Mouse (Mus musculus) ES-CJ7 (cell line): ENCODE data around the gene Plekha7.

Experiments
- DNase-seq: peaks from one replicate; pipeline ENCODE4 v3.0.0; 2011; ENCODE audit warnings: low read depth, low spot score

Gene Plekha7

GRCm38 (mm10) chr7:116288996-116289395, 19.2 kb downstream of the Plekha7 start:
- DNase-seq, result no peak

GRCm38 (mm10) chr7:116287959-116288358, 20.2 kb downstream of the Plekha7 start:
- no peak for DNase-seq

GRCm38 (mm10) chr7:116286611-116287355, 21.4 kb downstream of the Plekha7 start:
- peak; percentile 81 for DNase-seq

GRCm38 (mm10) chr7:116286173-116286572, 22.0 kb downstream of the Plekha7 start:
- DNase-seq, result no peak

DNA sequence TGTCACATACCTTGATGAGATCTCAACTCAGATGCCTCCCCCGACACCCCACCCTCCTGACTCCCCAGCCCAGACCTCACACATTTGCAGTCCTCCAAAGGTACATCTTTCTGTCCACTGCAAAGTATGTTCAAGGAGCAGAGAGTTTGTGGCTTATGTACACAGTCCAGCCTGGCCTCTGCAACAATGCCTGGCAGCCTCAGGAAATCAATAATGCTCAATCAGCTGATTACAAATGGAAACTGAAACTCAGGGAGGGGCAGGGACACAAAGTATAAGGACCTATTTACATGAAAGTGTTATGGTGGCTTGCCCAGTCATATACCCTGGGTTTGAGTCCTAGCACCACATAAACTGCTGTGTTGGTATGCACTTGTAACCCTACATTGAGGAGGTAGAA, 23.0 kb downstream of the Plekha7 start:
- no peak for DNase-seq

DNA sequence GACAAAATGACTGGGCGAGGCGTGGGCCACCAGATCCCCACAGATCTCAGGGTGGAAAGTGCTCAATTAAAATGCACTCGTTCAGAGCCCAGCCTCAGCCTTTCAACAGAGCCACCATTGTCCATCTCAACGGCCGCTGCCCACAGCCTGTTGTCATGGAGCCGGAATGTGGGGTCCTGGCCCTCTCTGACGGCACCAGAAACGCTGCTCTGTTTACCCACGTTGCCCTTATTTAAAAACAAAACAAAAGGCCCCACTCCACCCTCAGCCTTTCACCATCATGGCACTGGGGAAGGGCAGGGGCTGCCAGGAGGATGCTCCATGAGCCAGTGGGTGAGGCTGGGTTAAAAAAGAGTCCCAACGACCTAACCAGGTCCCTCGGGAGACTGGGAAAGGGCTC, 25.4 kb downstream of the Plekha7 start:
- DNase-seq, result no peak

- DNase-seq, result no peak
Measured at GRCm38 (mm10) chr7:116280126-116280525, 28.1 kb downstream of the Plekha7 start.

GRCm38 (mm10) chr7:116278280-116278679, 29.9 kb downstream of the Plekha7 start:
- no peak for DNase-seq

GRCm38 (mm10) chr7:116276315-116276714, 31.9 kb downstream of the Plekha7 start:
- DNase-seq, result no peak

DNA sequence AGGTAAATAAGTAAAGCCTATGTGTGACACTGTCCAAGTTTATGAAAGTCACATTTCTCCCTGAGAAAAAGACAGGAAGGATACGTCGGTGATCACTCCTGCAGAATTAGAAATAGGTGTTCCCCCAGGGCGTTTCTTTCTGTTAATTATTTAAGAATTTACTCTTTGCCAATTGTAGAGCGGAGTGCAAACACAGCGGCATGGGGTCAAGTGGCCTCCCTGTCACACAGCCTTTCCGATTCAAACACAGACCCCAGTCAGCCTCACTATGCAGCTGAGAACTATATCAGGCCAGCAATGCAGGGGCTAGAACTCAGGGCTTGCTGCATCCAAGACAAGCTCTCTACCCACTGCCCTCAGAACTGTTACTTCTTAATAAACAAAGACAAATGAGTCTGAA, 35.1 kb downstream of the Plekha7 start:
- DNase-seq, result no peak

- no peak for DNase-seq
Measured at GRCm38 (mm10) chr7:116269501-116269995, 38.6 kb downstream of the Plekha7 start.

GRCm38 (mm10) chr7:116268113-116268926, 39.9 kb downstream of the Plekha7 start:
- no peak for DNase-seq

GRCm38 (mm10) chr7:116263281-116263680, 44.9 kb downstream of the Plekha7 start:
- peak; percentile 51 for DNase-seq

DNA sequence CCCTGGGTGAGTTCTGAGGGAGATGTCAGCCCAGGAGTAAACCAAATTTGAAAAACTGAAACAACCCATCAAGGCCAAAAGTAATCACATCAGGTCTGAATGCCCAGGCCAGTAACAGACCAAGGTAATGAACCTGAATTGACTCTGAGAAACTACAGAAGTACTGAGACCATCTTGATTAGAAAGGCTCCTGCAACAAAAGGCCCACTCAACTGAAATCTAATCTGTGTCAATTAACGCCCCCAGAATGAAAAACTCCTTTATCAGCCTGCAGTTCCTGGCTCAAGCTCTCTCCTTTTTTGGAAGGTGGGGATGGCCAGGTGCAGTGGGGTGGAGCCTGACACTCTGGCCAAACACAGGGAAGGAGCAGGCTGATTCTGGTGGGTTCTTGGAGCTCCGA, 45.7 kb downstream of the Plekha7 start:
- DNase-seq, result no peak

DNA sequence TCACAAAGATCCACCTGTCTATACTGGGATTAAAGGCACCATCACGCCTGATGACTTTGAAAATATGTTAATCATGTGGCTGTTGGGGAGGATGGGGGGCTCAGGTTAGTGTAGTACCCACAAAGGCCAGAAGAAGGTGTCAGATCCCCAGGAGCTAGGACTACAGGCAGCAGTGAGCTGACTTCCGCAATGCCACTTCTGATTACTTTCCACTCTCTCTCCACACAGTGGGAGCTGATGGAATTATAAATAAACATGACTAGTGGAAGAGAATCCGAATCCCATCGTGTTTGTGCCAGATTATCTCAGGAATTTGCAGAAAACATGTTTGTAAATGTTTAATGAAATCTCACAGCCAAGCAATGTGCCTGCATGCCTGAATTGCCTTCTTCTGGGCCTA, 46.1 kb downstream of the Plekha7 start:
- peak; percentile 71 for DNase-seq

DNA sequence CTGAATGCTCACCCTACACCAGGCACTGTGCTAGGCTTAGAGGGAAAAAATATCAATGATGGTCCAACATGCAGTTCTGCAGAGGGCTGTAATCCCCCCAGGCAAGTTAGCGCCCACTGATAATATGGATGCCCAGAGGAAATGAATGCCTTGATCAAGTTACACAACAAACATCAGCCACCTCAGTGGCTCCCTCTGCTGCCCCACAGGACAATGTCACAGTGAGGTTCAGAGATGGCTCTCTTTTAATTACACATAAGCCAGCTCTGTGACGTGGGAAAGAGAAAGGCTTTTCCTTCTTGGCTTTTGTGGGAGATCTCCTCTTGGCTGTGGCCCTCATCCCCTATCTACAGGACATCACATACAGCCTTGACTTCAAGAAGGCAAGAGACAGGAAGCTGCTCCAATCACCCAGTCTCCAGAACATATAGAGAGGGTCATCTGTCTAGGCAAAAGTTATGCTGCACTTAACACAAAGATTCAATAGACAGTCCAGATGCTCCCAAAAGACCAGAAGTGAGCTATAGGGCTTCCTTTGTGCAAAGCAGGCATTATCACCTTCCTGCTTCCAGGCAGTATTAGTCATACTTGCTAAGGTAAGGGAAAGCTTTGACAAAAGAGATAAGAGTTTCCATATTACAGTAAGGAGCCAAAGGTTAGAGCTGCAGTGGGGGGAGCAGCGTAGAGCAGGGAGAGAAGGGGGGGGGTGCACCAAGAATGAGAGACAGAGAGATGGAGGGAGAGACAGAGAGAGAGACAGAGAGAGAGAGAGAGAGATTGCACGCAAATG, 47.2 kb downstream of the Plekha7 start:
- DNase-seq, result peak; percentile 52

- no peak for DNase-seq
Measured at GRCm38 (mm10) chr7:116258464-116259185, 49.6 kb downstream of the Plekha7 start.

- no peak for DNase-seq
Measured at GRCm38 (mm10) chr7:116257953-116258352, 50.2 kb downstream of the Plekha7 start.

DNA sequence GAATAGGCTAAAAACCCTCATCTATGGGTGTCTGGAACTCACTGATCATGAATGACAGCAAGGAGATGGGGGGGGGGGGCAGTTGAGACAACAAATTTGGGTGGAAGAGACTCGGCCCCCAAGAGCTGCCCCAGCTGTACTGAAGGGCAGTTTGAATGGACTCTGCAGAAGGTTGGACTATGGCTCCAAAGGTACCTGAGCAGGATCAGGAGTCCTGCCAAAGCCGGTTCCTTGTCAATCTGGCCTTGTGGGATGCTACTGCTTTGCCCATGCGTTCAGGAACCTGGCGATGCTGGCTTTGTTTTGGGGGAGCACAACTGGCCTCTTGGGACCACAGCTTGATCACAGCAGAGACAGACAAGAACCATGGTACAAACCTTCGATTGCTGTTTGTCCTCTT, 52.5 kb downstream of the Plekha7 start:
- DNase-seq, result no peak

- no peak for DNase-seq
Measured at GRCm38 (mm10) chr7:116254660-116255059, 53.5 kb downstream of the Plekha7 start.

DNA sequence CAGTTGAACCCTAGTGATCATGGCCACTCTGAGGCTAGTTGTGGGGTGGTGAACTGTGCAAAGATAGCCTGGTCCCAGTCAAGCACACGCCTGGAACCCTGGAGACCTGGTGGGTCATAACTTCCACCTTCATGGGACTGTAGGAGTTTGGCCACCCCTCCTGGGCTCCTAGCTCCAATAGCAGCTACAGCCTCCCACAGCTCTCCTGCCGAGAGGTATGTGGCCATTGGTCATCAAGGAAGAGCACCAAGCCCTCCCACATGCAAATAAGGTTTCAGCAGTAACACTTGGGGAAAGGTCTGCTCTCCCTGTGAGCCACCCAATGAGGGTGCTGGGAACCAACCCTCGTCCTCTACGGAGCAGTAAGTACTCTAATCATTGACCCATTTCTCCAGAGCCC, 55.7 kb downstream of the Plekha7 start:
- no peak for DNase-seq
